Mouse (Mus musculus) embryo, embryonic 11 days (tissue): ENCODE data around the gene Gm49368.
"Not testable (repeated sequence)": the region's sequence is repeated elsewhere in the genome, so short reads cannot be mapped to it uniquely, and the experiment has no call there.

ENCODE experiments used
- DNase-seq: peaks from one replicate; pipeline ENCODE4 v3.0.0-alpha.2; 2015

Gene Gm49368

GRCm38 (mm10) chr7:128133596-128133995, 71.1 kb downstream of the Gm49368 start:
- DNase-seq: no peak

- DNase-seq: no peak
These were observed 74.4 kb downstream of the Gm49368 start for GRCm38 (mm10) chr7:128136927-128137326.

- DNase-seq: no peak
These were observed 77.1 kb downstream of the Gm49368 start for GRCm38 (mm10) chr7:128139611-128140010.

GRCm38 (mm10) chr7:128150970-128151369, 88.5 kb downstream of the Gm49368 start:
- DNase-seq: no peak

- no peak for DNase-seq
These were observed 91.6 kb downstream of the Gm49368 start, which contains the start of gene Itgad for GRCm38 (mm10) chr7:128154076-128154475. Gene Itgad, plus strand, starts transcription at chr7:128154376.

- DNase-seq: no peak
These were observed 92.4 kb downstream of the Gm49368 start for GRCm38 (mm10) chr7:128154924-128155323.

GRCm38 (mm10) chr7:128158688-128159354, 96.3 kb downstream of the Gm49368 start:
- not testable (repeated sequence) for DNase-seq

GRCm38 (mm10) chr7:128164001-128164400, 101.5 kb downstream of the Gm49368 start:
- DNase-seq: no peak

- DNase-seq: no peak
These were observed 103.9 kb downstream of the Gm49368 start for GRCm38 (mm10) chr7:128166391-128166790.

GRCm38 (mm10) chr7:128169996-128170395, 107.5 kb downstream of the Gm49368 start:
- no peak for DNase-seq
